ENCODE assay signal across 8 mouse cellular contexts in the genomic region with DNA sequence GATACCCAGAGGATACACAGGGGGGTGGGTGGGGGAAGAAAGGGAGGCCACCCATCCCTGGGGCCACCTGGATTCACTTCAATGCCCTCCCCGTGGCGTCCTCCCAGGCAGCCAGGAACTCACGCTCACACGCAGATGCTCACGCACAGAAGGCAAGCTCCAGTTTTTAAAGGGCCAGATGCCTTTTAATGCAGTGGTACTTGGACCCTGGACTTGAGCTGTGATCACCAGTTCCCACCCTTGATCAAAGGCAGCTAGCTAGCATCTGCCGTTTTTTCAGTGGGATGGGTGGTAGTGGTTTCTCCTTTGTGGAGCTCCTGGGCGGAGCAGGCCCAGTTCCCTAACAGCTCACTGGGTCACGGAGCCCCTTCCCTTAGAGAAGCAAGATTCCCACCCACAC. TPM values are rescaled to one million over a fixed set of nuclear protein-coding genes. Genes with fewer than 3 reads are reported as not detected.
DNase-seq lines count a peak whose midpoint lies in the region; ATAC-seq and TF ChIP-seq lines count a peak whose summit lies in the region.

No protein-coding gene starts in this region.

- H3K9ac ChIP-seq in ES-E14 (ENCODE audit: insufficient read depth, low read depth, low read length, poor library complexity, severe bottlenecking), result peak overlapping the region; percentile 57
- peak overlapping the region; percentile 54 for H3K9ac ChIP-seq in embryonic facial prominence, embryonic 11.5 days (replicated peaks; ENCODE audit: low read length)
- H3K9ac ChIP-seq in hindbrain, embryonic 13.5 days, result peak overlapping the region; percentile 83
- H3K9ac ChIP-seq in limb, embryonic 12.5 days (replicated peaks), result peak overlapping the region; percentile 72
- peak overlapping the region; percentile 66 for H3K9ac ChIP-seq in neural tube, embryonic 15.5 days (replicated peaks)

- in situ Hi-C loops in ES-E14 (cut with MboI; ENCODE audit: low sequenced_read_pairs in 2 of 2, unreplicated experiment in 2 of 2), result no loop called here

- peak overlapping the region; percentile 81 for H3K4me2 ChIP-seq in embryonic facial prominence, embryonic 11.5 days (ENCODE audit: low read depth, low read length)
- H3K4me2 ChIP-seq in hindbrain, embryonic 13.5 days, result peak overlapping the region; percentile 77
- peak overlapping the region; percentile 87 for H3K4me2 ChIP-seq in limb, embryonic 12.5 days
- peak overlapping the region; percentile 91 for H3K4me2 ChIP-seq in neural tube, embryonic 15.5 days

- no peaks in the 10 kb centered on the region for H3K27me3 ChIP-seq in embryonic facial prominence, embryonic 11.5 days (ENCODE audit: control insufficient read depth, insufficient read depth, low read length)
- no peaks in the 10 kb centered on the region for H3K27me3 ChIP-seq in hindbrain, embryonic 13.5 days
- H3K27me3 ChIP-seq in limb, embryonic 12.5 days, result no peaks in the 10 kb centered on the region
- H3K27me3 ChIP-seq in neural tube, embryonic 15.5 days (replicated peaks), result no peaks in the 10 kb centered on the region

- H3K9me3 ChIP-seq in ES-E14 (ENCODE audit: control insufficient read depth, insufficient read depth, low read depth, low read length), result no peaks in the 10 kb centered on the region
- no peaks in the 10 kb centered on the region for H3K9me3 ChIP-seq in embryonic facial prominence, embryonic 11.5 days (replicated peaks; ENCODE audit: control insufficient read depth, low read length)
- no peaks in the 10 kb centered on the region for H3K9me3 ChIP-seq in hindbrain, embryonic 13.5 days
- H3K9me3 ChIP-seq in limb, embryonic 12.5 days, result no peaks in the 10 kb centered on the region
- H3K9me3 ChIP-seq in neural tube, embryonic 15.5 days (replicated peaks), result no peaks in the 10 kb centered on the region

- peaks cover 4 to 26% of the 10 kb centered on the region in 2 experiments; a peak in 3 of 4 replicates for H3K4me1 ChIP-seq in ES-E14 (ENCODE audit: control insufficient read depth in 2 of 2, insufficient read depth in 2 of 2, low read length in 2 of 2, poor library complexity in 1 of 2)
- H3K4me1 ChIP-seq in embryonic facial prominence, embryonic 11.5 days (ENCODE audit: control insufficient read depth, insufficient read depth, low read length), result no peaks in the 10 kb centered on the region; the same call in 1 of the 2 replicates
- peaks cover 69% of the 10 kb centered on the region for H3K4me1 ChIP-seq in hindbrain, embryonic 13.5 days (replicated peaks)
- peaks cover 43% of the 10 kb centered on the region for H3K4me1 ChIP-seq in limb, embryonic 12.5 days (replicated peaks)
- H3K4me1 ChIP-seq in neural tube, embryonic 15.5 days, result peaks cover 65% of the 10 kb centered on the region

- H3K36me3 ChIP-seq in ES-E14 (ENCODE audit: control insufficient read depth, insufficient read depth, low read length, poor library complexity, severe bottlenecking), result peaks cover 35% of the 10 kb centered on the region
- H3K36me3 ChIP-seq in embryonic facial prominence, embryonic 11.5 days (replicated peaks; ENCODE audit: control insufficient read depth, insufficient read depth, low read depth, low read length), result peaks cover 2% of the 10 kb centered on the region
- peaks cover 44% of the 10 kb centered on the region for H3K36me3 ChIP-seq in hindbrain, embryonic 13.5 days
- H3K36me3 ChIP-seq in limb, embryonic 12.5 days, result peaks cover 59% of the 10 kb centered on the region
- H3K36me3 ChIP-seq in neural tube, embryonic 15.5 days, result peaks cover 37% of the 10 kb centered on the region

- H3K4me3 ChIP-seq in ES-E14 (ENCODE audit: insufficient read depth in 1 of 2, low read depth in 1 of 2, low read length in 2 of 2, poor library complexity in 1 of 2, severe bottlenecking in 1 of 2), result peak overlapping the region; percentile 58 to 63; a peak in 3 of 4 replicates
- peak overlapping the region; percentile 38 for H3K4me3 ChIP-seq in embryonic facial prominence, embryonic 11.5 days (ENCODE audit: low read depth, low read length)
- peak overlapping the region; percentile 64 for H3K4me3 ChIP-seq in hindbrain, embryonic 13.5 days
- H3K4me3 ChIP-seq in limb, embryonic 12.5 days (replicated peaks), result peak overlapping the region; percentile 54
- peak overlapping the region; percentile 58 for H3K4me3 ChIP-seq in neural tube, embryonic 15.5 days (replicated peaks)

- no peak for DNase-seq in frontal cortex, postnatal 10 days (ENCODE audit: low spot score in 2 of 2)
- no peak for DNase-seq in ES-E14 (ENCODE audit: low read depth, low spot score)
- peak; percentile 77 for DNase-seq in embryonic facial prominence, embryonic 11.5 days (ENCODE audit: low spot score)
- DNase-seq in ovary, adult 18-20 months (ENCODE audit: low spot score), result no peak

- 13% methylated on average over 8 of the region's 8 CpGs for WGBS in embryonic facial prominence, embryonic 11.5 days
- WGBS in hindbrain, embryonic 13.5 days, result 10% methylated on average over 8 of the region's 8 CpGs
- WGBS in limb, embryonic 12.5 days, result 14% methylated on average over 8 of the region's 8 CpGs
- 12% methylated on average over 8 of the region's 8 CpGs for WGBS in neural tube, embryonic 15.5 days

- peak; percentile 33; the same call in 1 of the 2 replicates for ATAC-seq in frontal cortex, adult (ENCODE audit: low TSS enrichment)
- no peak for ATAC-seq in embryonic facial prominence, embryonic 11.5 days (replicated peaks; ENCODE audit: insufficient number of reproducible peaks, low FRiP score, low TSS enrichment, low read depth)
- no peak for ATAC-seq in hindbrain, embryonic 13.5 days (ENCODE audit: low FRiP score)
- no peak for ATAC-seq in limb, embryonic 12.5 days (ENCODE audit: insufficient number of reproducible peaks, insufficient read depth, low FRiP score, low TSS enrichment, low read depth)
- peak; percentile 22; the same call in 1 of the 2 replicates for ATAC-seq in neural tube, embryonic 15.5 days (ENCODE audit: low FRiP score)

- H3K27ac ChIP-seq in ES-E14 (ENCODE audit: insufficient read depth, low read depth, low read length, poor library complexity, severe bottlenecking), result no peak overlapping the region
- H3K27ac ChIP-seq in embryonic facial prominence, embryonic 11.5 days (replicated peaks; ENCODE audit: low read depth, low read length), result no peak overlapping the region; the same call in 1 of the 2 replicates
- H3K27ac ChIP-seq in hindbrain, embryonic 13.5 days, result peak overlapping the region; percentile 82
- peak overlapping the region; percentile 62 for H3K27ac ChIP-seq in limb, embryonic 12.5 days
- H3K27ac ChIP-seq in neural tube, embryonic 15.5 days (replicated peaks), result peak overlapping the region; percentile 77

TF ChIP-seq in ES-E14, 5 proteins besides CTCF, POLR2A, EP300 and RAD21:
- TF ChIP-seq CHD2 (IDR thresholded peaks at IDR 0.05; ENCODE audit: low read depth, low read length) (no peak), HCFC1 (IDR thresholded peaks at IDR 0.05; ENCODE audit: borderline replicate concordance, insufficient read depth, low read length) (no peak), MAFK (IDR thresholded peaks at IDR 0.05; ENCODE audit: insufficient read depth, low read depth, low read length) (no peak), ZNF384 (IDR thresholded peaks at IDR 0.05; ENCODE audit: low read depth, low read length) (no peak), ZC3H11A (IDR thresholded peaks at IDR 0.05; ENCODE audit: borderline replicate concordance, low read depth, low read length) (no peak)

RNA-seq across cellular contexts. Expression of a gene that starts 3.2 kb away (rescaled TPM):
- 16.2 and 19.8 TPM in 2 replicates for total RNA-seq in ES-E14 (2012; rRNA removed)
- 27.4 and 30.4 TPM in 2 replicates for polyA plus RNA-seq in embryonic facial prominence, embryonic 11.5 days (2014; fragmentation: Nextera tagmentation; extraction: Ambion mirVana)
- 71.3 and 76.3 TPM in 2 replicates for polyA plus RNA-seq in hindbrain, embryonic 13.5 days (2015; fragmentation: Nextera tagmentation; extraction: Ambion mirVana)
- polyA plus RNA-seq in limb, embryonic 12.5 days (2016; fragmentation: Nextera tagmentation; extraction: Ambion mirVana), result 33.1 and 38.3 TPM in 2 replicates
- polyA plus RNA-seq in neural tube, embryonic 15.5 days (2015; fragmentation: Nextera tagmentation; extraction: Ambion mirVana), result 76.7 and 88.8 TPM in 2 replicates

RNA-seq across cellular contexts. Expression of a gene that starts 5.2 kb away (rescaled TPM):
- 1.5 and 2.7 TPM in 2 replicates for total RNA-seq in ES-E14 (2012; rRNA removed)
- polyA plus RNA-seq in embryonic facial prominence, embryonic 11.5 days (2014; fragmentation: Nextera tagmentation; extraction: Ambion mirVana), result 2.5 and 3.7 TPM in 2 replicates
- polyA plus RNA-seq in hindbrain, embryonic 13.5 days (2015; fragmentation: Nextera tagmentation; extraction: Ambion mirVana), result 68.3 and 73.4 TPM in 2 replicates
- polyA plus RNA-seq in limb, embryonic 12.5 days (2016; fragmentation: Nextera tagmentation; extraction: Ambion mirVana), result 5.6 and 6.3 TPM in 2 replicates
- 185 and 208 TPM in 2 replicates for polyA plus RNA-seq in neural tube, embryonic 15.5 days (2015; fragmentation: Nextera tagmentation; extraction: Ambion mirVana)

RNA-seq across cellular contexts. Expression of a gene that starts 9.4 kb away (rescaled TPM):
- 23.4 and 36.0 TPM in 2 replicates for total RNA-seq in ES-E14 (2012; rRNA removed)
- 9.1 and 10.1 TPM in 2 replicates for polyA plus RNA-seq in embryonic facial prominence, embryonic 11.5 days (2014; fragmentation: Nextera tagmentation; extraction: Ambion mirVana)
- 4.9 and 5.7 TPM in 2 replicates for polyA plus RNA-seq in hindbrain, embryonic 13.5 days (2015; fragmentation: Nextera tagmentation; extraction: Ambion mirVana)
- 16.4 and 19.2 TPM in 2 replicates for polyA plus RNA-seq in limb, embryonic 12.5 days (2016; fragmentation: Nextera tagmentation; extraction: Ambion mirVana)
- 2.7 and 5.0 TPM in 2 replicates for polyA plus RNA-seq in neural tube, embryonic 15.5 days (2015; fragmentation: Nextera tagmentation; extraction: Ambion mirVana)

RNA-seq across cellular contexts. Expression of a gene that starts 12.7 kb away (rescaled TPM):
- total RNA-seq in ES-E14 (2012; rRNA removed), result 3,085 and 4,150 TPM in 2 replicates
- polyA plus RNA-seq in embryonic facial prominence, embryonic 11.5 days (2014; fragmentation: Nextera tagmentation; extraction: Ambion mirVana), result 1,064 and 1,069 TPM in 2 replicates
- polyA plus RNA-seq in hindbrain, embryonic 13.5 days (2015; fragmentation: Nextera tagmentation; extraction: Ambion mirVana), result 771 and 809 TPM in 2 replicates
- polyA plus RNA-seq in limb, embryonic 12.5 days (2016; fragmentation: Nextera tagmentation; extraction: Ambion mirVana), result 1,204 and 1,293 TPM in 2 replicates
- polyA plus RNA-seq in neural tube, embryonic 15.5 days (2015; fragmentation: Nextera tagmentation; extraction: Ambion mirVana), result 743 and 829 TPM in 2 replicates

RNA-seq across cellular contexts. Expression of a gene that starts 20.5 kb away (rescaled TPM):
- 25.9 and 41.2 TPM in 2 replicates for total RNA-seq in ES-E14 (2012; rRNA removed)
- 44.6 and 51.0 TPM in 2 replicates for polyA plus RNA-seq in embryonic facial prominence, embryonic 11.5 days (2014; fragmentation: Nextera tagmentation; extraction: Ambion mirVana)
- polyA plus RNA-seq in hindbrain, embryonic 13.5 days (2015; fragmentation: Nextera tagmentation; extraction: Ambion mirVana), result 57.4 and 58.5 TPM in 2 replicates
- 60.6 and 63.8 TPM in 2 replicates for polyA plus RNA-seq in limb, embryonic 12.5 days (2016; fragmentation: Nextera tagmentation; extraction: Ambion mirVana)
- polyA plus RNA-seq in neural tube, embryonic 15.5 days (2015; fragmentation: Nextera tagmentation; extraction: Ambion mirVana), result 49.3 and 50.4 TPM in 2 replicates

Comparison
In these comparisons a context has a peak if more than half of its experiments do, and no peak if none do; other contexts are left out.
1. ATAC-seq: peak in frontal cortex, adult (single experiment) and neural tube, embryonic 15.5 days (single experiment); none in embryonic facial prominence, embryonic 11.5 days (single experiment), hindbrain, embryonic 13.5 days (single experiment) and limb, embryonic 12.5 days (single experiment).
2. H3K27ac ChIP-seq: peak in hindbrain, embryonic 13.5 days (single experiment), limb, embryonic 12.5 days (single experiment) and neural tube, embryonic 15.5 days (single experiment); none in ES-E14 (single experiment) and embryonic facial prominence, embryonic 11.5 days (single experiment).
3. Peak in every context shown above with its lines, with median percentiles within 50 percentile points of each other: H3K4me3 ChIP-seq, H3K9ac ChIP-seq and H3K4me2 ChIP-seq.